Mouse (Mus musculus) fat pad, adult 2 months (tissue): ENCODE data around the gene Alkal2.

Experiments
- DNase-seq: peaks from one replicate; pipeline ENCODE4 v3.0.0-alpha.2; 2011; ENCODE audit warnings: low read depth, low spot score; ENCODE audit errors: extremely low read depth

The Alkal2 gene

DNA sequence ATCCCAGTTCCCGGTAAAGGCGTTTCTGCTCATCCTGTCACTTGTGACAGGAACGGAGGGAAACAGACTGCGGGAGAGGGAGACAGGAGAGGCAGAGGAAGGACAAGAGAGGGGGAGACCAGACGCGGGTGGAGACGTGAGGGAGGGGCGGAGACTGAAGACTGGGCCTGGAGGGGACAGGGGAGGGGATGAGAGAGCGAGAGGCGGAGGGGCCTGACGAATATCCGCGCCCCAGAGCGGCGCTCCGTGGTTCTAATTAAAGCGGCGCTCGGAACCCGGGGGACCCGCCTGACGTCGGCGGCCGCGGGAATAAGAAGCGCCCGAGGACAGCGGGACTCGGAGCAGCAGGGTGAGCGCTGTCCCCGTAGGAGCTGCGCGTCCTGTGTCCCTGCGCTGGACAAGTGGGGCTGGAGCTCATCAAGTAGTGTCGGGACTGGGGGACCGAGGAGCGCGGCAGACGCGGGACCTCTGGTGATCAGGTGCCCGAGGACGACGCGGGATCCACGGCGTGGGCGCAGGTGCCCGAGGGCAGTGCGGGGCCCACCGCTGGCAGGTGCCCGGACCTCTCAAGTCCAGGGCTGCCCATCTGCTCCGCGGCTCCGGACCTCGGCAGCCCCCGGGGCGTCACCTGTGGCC is at the start of gene Alkal2:
Gene Alkal2 (plus strand): TSS at position 337 of the 636 bp plus-strand sequence.
- no peak for DNase-seq

DNA sequence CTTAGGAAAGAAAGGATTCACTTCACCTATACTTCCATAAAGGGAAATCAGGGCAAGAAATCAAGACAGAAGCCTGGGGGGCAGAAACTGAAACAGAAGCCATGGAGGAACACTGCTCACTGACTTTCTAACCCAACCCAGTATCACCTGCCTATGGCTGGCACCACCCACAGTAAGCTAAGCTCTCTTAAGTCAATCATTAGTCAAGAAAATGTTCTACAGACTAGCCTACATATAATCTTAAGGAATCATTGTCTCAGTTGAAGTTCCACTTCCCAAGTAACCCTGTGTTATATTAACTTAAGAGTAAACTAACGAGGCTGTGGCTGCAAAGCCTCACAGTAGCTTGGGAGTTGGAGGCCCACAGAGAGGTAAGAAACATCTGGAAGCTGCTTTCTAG is 35.6 kb upstream of the Alkal2 start:
- DNase-seq: no peak

DNA sequence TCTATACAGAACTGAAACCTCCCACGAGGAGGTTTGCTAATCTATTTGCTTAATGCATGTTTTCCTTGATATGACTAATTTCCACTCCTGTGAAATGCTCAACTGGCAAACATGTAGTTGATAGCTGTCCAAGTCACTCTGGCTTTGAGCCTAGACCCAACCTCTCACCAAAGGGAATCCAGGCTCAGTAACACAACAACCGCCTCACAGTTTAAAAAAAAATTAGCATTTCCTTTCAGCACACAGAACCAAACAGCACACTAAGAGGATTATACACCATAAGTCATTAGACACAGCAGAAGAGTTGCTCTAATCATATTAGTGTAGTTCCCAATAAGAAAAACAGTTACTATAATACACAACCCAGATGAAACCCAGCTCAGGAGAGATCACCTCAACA is 33.2 kb upstream of the Alkal2 start:
- no peak for DNase-seq

DNA sequence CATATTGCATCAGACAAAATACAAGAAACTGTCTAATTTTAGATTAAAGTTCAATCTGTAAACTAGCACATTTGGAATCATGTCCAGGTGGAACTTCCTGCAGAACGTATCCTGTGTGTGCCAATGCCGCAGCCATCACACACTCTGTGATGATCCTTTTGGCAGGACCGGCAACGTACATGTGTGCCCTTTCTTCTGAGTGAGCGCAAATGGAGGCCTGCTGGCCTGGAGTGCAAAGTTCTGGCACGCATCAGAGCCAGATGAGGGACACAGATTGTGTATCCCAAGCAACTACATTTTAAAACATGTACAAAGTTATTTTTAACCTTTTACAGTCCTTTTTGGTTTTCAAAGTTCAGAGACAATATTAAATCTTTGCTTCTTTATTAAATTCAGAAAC is 32.3 kb upstream of the Alkal2 start:
- no peak for DNase-seq

DNA sequence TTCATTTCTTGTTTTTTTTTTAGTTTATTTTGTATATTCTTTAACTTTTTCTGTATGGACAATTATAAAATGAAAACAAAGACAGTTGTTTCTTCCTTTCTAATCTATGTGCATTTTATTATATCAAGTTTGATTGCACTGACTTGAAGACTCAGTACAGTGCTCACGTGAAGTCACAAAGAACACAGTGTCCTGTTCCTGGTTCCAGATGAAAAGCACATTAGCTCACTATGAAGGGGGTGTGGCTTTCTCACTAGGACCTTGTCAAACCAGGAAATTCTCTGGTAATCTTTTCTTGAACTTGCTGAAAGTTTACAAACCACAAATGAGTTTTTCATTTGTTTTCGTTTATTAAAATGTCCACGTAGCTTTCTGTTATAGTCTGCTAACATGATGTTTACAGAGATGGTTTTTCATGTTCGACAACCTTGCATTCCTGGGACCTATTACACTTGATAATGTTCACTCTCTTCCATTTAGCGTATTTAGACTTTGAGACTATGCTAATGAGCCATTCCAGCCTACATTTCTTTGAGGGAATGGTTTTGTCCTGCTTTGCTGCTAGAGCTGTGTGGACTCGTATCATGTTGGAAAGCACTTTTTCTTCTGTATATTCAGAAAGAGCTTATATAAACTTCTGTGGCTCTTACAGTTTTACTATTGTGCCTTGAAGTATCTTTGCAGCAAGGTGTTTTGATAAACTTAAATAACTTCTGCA is 28.5 kb upstream of the Alkal2 start:
- no peak for DNase-seq

DNA sequence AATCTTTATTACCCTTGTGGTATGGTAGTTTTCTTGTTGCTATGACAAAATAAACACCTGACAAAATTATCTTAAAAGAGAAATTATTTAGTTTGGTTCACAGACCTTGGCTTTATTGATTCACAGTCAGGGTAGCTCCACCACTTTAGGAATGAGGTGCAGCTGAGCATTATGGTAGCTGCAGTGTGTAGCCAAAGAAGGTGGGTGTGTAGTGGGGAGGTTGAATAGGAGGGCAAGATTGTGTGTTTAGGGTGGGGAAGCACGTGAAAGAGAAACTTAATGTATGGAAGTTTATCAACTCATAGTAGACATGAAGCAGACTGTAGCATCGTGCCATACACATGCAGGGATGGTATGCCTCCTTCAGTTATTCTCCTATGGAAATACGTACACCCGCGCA is 27.9 kb upstream of the Alkal2 start:
- no peak for DNase-seq

DNA sequence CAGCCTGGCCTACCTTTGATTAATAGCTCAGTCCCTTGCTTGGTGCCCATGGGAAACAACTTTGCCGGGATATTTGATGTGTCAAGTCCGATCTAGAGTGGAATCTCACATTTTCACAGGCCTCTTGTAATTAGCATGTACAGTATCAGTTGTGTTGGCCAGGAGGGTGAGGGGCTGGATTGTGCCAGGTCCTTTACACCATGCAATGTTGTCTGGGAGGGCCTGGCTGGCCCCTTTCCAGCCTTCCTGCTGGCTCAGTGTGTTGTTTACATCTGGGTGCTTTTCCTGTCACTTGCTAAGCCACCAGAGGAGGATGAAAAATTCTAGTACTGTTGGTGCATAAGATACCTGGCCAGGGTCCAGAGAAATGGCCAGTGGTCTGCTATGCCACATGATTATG is 19.8 kb upstream of the Alkal2 start:
- no peak for DNase-seq

DNA sequence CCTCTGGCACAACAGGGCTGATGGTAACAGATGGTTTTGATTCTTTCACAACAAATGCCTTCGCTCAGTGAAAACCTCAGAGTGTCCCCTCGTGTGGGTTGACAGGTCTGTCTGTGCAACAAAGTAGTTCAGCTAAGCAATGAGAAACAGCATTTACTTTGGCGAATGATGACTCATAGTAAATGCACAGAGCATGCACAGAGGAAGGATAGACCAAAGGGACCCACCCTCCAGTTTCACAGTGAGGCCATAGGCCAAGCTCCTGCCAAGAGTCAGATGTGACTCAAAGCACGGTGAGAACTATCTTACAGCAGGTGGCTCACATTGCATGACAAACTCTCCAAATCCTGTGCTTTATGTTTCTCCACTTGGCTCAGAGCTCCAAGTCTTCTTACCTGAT is 18.3 kb upstream of the Alkal2 start:
- DNase-seq: no peak

DNA sequence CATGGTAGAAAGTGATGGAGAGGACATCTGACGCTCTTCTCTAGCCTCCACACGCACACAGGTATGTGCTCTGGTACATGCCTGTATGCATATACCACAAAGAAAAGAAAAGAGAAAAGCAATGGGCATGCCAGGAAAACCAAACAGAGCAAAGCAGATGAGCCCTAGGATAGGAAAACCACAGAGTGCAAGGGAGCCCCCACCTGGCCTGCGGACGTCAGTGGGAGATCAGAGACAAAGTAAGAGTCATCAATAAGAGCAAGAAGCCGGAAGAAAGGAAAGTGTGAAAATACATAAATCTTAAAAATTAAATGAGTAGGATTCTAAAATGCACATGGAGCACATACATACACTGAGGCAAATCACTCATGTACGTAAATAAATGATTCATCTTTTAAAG is 4.7 kb upstream of the Alkal2 start:
- no peak for DNase-seq

DNA sequence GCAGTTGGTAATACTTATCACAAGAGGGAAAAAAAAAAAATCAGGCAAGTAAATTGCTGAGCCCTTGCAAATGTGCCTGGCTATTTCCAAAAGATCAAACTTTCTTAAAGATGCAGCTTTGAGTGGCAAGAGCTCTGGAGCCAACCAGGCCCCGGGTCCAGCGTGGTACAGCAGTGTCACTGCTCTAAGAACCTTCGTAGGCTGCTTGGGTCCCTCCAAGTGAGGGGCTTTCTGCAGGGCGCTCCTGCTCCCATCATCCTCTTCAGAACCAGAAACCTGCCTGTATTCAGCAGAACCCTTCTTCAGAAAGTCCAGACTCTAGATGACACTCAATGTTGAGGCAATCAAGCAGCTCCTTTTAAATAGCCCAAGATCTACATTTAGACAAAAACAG is 533 bp upstream of the Alkal2 start:
- no peak for DNase-seq

DNA sequence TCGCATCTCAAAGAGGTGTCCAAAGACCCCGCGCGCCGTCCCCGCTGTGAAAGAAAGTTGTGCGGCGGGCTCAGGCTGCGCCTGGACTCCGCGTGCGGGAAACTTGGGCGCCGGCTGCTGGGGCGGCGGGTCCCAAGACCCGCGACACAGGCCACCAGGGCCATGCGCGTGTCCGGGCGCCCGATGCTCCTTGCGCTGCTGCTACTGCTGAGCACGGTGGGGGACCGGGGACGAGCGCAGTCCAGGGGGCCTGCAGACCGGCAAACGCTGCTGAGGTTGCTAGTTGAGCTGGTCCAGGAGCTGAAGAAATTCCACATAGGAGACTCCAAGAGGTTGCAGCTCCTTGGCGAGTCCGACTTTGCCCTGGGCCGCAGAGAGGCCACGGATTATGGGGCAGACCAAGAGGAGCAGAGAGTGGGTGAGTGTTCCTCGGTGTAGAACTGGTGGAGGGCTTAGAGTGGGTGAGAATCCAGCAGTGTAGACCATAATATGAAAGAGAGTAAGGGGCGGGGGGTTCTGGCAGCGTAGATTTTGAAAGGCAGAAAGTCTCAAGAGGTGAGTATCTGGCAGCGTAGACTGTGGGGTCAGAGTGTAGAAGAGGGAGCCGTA is 604 bp downstream of the Alkal2 start:
- DNase-seq: no peak

DNA sequence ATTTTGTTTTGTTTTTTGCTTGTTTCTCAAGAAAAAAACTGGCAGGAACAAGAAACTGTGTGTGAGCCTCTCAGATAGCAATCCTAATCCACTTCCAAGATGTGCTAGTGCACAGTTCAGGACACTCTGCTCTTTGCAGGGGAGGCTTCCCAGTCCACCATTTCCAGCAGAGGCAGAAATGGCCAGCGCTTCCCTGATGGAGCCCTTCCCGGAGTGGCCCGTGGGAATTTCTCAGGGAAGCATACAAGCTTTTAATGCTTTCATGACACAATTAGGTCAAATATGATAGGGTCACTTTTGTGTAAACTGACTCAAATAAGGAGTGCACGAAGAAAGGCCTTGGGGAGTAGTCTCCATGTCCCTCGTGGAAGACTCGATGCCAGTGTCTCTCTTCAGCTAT is 1.8 kb downstream of the Alkal2 start:
- no peak for DNase-seq

DNA sequence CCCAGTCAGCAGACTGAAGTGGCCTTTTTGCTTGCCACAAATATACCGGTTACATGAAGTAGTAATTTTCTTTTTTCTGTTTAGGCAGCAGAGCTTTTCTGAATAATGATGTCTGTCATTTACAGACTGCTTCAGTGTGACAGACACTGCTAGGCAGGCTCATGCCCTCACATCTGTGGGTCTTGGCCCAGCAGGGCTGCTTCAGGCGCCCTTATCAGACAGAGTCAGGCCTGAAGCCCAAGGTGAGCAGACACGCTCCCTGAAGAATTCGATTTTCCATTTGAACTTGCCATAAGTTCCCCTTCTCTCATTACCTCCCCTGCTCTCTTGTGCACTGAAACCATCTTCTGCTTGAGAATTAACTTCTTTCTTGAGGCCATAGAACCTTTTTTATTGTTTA is 3.9 kb downstream of the Alkal2 start:
- DNase-seq: no peak

DNA sequence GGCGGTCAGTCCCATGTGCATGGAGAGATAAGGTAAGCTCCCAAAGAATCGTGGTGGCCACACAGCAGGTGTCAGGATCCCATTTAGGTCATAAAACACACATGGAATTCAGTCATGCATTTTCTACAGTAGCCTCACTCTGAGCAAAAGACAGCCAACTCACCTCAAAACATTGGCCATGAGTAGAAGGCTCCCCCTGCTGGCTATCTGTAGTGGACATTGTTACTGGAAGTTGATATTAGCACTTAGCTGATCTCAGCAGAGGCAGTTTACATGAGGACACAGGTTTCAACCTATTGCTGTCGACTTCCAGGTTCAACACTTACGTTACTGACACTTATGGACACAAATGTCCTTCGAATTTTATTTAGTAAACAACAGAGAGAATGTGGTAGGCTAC is 5.9 kb downstream of the Alkal2 start:
- no peak for DNase-seq

DNA sequence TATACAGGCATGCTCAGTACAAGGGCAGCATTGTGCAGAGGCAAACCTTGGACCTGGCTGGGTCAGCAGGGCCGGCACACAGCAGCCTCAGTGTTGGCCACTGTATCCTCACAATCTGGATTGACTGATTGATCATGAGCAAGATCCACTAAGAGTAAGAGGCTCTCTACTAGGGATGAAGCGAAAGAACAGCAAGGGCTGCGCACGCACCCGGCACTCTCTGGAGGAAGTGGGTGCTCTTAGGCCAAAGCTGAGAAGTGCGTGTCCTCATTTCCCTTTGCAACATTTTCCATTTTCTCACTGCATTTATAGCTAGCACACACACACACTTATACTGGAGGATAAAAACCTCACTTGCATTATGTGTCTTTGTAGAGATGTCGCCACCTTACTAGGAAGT is 7.3 kb downstream of the Alkal2 start:
- DNase-seq: no peak

DNA sequence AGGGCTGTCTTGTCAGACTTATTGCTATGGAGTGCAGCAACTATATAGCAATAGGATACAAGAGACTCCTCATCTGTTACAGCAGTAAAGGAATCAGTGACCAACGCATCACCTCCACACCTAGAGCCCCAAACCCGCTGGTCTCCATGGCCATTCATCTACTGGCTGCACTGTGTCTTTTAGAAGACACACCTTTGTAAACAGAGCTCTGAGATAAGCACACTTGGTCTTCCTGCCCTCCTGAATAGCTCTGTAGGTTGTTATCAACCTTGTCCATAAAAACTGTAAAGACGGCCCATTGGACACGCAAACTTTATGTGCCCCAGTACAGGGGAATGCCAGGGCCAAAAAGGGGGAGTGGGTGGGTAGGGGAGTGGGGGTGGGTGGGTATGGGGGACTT is 12.9 kb downstream of the Alkal2 start:
- DNase-seq: no peak

DNA sequence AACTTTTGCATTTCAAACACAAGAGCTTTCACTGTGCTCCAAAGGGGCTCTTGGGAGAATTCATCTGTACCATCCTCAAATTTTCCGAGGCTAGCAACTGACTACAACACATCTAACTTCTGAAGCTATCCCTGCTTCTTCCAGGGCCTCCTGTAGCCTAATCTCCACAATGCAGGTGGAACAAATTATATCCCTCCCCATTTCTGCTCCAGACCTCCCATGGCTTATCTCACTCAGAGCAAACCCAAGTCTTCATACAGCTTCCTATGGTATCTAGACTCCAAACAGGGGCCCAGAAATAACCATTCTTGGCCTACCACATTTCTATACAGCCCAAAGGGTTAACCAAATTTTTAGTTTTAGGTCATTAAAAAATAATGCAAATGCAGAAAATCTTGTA is 24.5 kb downstream of the Alkal2 start:
- no peak for DNase-seq

DNA sequence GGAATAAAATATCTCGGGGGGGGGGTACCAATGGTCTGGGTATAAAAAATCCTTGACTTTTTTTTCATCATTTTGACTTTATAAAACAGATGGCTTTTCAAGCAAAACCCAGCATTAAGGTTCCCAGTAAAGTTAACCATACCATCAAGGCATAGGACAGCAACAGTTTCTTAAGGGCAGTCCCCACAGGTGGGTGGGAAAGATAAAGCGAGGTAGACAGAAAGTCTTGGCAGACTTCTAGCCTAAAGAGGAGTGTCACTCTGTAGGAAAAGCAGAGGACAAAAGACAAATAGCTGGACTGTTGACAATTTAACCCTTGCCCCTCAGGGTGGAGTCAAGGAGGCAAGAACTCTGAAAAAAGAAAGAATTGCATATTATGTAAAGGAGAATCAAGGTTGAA is 25.8 kb downstream of the Alkal2 start:
- DNase-seq: no peak

DNA sequence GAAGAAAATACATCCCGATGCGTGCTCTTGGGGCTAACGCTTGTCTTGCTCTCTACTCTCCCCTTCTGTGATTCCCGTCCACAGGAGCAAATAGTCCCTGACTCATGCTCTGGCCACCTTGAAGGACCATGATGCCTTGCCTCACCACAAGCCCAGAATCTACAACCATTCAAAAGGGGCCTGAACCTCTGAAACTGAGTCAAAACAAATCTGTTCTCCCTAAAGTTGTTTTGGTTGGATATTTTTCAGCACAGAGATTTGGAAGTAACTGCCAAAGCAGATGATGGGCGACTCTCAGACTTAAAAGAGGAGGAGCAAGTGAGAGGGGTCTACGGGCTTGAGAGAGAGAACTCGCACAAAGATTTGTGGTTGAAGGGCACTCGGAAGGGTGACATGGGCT is 26.7 kb downstream of the Alkal2 start:
- no peak for DNase-seq

DNA sequence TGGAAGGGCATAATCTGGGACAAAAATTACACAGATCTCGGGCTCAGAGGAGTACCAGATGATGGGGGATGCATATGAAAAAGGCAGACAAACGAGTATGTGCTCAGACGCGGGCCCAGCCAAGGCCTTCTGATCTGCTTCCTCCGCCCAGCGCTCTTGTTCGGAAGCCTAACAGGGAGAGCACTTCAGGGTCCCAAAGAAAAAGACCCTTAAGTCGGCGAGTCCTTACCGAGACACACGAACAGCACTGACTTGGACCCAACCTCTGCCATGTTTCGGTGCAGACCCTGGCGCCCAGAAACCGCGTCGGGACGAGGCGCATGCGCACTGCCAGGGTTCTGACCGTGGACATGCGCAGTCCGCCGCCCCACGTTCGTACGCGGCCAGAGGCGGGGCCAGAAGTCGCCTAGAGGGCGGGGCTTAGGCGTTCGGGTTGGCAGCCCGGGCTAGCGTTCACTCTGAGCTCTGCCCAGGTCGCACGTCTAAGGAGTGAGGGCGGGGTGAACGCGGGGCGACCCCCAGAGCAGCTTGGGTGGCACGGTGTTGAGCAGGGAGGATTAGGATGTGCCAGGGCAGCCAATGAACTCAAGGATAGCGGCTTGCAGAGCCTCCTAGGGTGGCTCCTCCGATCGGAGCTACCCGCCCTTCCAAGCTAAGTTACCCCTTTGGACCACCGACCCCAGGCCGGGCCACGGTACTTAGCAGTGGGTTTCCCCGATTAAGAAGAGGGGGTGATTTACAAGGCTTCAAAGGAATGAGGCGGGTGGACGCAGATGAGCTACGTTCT is 27.3 kb downstream of the Alkal2 start, which contains the start of the genes Acp1 and Sh3yl1:
Gene Acp1 (minus strand): TSS at position 329 of the 787 bp plus-strand sequence.
Gene Sh3yl1 (plus strand): TSS at position 408 of the 787 bp plus-strand sequence.
- no peak for DNase-seq

DNA sequence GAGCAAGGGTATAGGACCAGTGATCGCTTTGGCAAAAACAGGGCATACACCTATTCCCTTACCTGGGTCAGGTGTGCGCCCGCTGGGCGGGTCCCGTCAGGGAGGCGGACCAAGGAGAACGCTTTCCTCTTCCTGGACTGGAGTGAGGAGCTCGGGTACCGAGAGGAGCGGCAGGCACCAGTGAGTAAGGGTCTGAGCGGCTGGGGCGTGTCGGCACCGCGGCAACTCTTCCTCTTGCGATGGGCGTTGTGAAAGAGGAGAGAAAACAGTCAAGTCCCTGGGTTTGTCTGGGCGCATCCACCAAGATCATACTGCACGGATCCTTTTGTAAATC is 27.9 kb downstream of the Alkal2 start:
- DNase-seq: no peak

DNA sequence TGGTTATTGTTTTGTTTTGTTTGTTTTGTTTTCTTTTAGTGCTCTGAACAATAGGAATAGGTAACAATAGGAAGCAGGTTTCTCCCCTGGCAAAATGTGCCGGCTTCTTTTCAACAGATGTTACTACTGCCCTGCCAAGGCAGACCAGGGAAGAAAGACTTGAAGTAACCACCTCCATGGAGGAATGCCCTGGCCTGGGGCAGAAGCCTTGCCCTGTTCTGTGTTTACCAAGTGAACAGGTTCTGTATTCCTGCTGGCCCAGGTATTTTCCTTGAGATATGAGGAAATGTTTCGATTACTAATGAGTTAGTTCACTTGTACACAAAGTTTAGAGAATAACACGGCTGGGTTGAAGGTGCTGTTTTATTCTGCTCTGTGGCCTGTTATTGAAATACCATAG is 28.7 kb downstream of the Alkal2 start:
- peak; percentile 33 for DNase-seq
